Mouse (Mus musculus): ENCODE data around the gene Kpnb1. TPM values are rescaled to one million over a fixed set of nuclear protein-coding genes. Genes with fewer than 3 reads are reported as not detected.

The Kpnb1 gene
- polyA plus RNA-seq, 1 experiment: 70.8 TPM

Other genes starting within 250 kb of the Kpnb1 start
- 22.4 and 25.5 TPM in 2 replicates for gene Pnpo, start 243.9 kb downstream of the Kpnb1 start, polyA plus RNA-seq (2012; rRNA removed)
- 7.7 and 13.9 TPM in 2 replicates for gene Sp2, start 204.9 kb downstream of the Kpnb1 start, polyA plus RNA-seq (2012; rRNA removed)
- gene Sp6, start 174.5 kb downstream of the Kpnb1 start, polyA plus RNA-seq (2012; rRNA removed): 6.7 and 7.6 TPM in 2 replicates
- gene Scrn2, start 157.9 kb downstream of the Kpnb1 start, polyA plus RNA-seq (2012; rRNA removed): 10.3 and 12.5 TPM in 2 replicates
- gene Lrrc46, start 146.5 kb downstream of the Kpnb1 start, polyA plus RNA-seq (2012; rRNA removed): 0.21 and 0.52 TPM in 2 replicates
- gene Mrpl10, start 146.3 kb downstream of the Kpnb1 start, polyA plus RNA-seq (2012; rRNA removed): 60.0 and 63.9 TPM in 2 replicates
- 10.8 and 11.7 TPM in 2 replicates for gene Osbpl7, start 137.3 kb downstream of the Kpnb1 start, polyA plus RNA-seq (2012; rRNA removed)
- 1.1 and 1.4 TPM in 2 replicates for gene Tbx21, start 72.5 kb downstream of the Kpnb1 start, polyA plus RNA-seq (2012; rRNA removed)
- 21.3 and 31.5 TPM in 2 replicates for gene Tbkbp1, start 36.4 kb downstream of the Kpnb1 start, polyA plus RNA-seq (2012; rRNA removed)
- gene Npepps, start 92.8 kb upstream of the Kpnb1 start, polyA plus RNA-seq (2012; rRNA removed): 51.6 and 55.6 TPM in 2 replicates
- 20.2 and 22.0 TPM in 2 replicates for gene Mrpl45, start 127.8 kb upstream of the Kpnb1 start, polyA plus RNA-seq (2012; rRNA removed)
- gene Gpr179, start 164.2 kb upstream of the Kpnb1 start, polyA plus RNA-seq (2012; rRNA removed): 0.11 and 0.25 TPM in 2 replicates
- 9.1 and 9.7 TPM in 2 replicates for gene Socs7, start 174.7 kb upstream of the Kpnb1 start, polyA plus RNA-seq (2012; rRNA removed)
- 26.0 and 33.0 TPM in 2 replicates for gene Arhgap23, start 227.7 kb upstream of the Kpnb1 start, polyA plus RNA-seq (2012; rRNA removed)

Measured in urinary bladder, adult 2 months (tissue).